Mouse (Mus musculus) small intestine, adult 2 months (tissue): ENCODE measurements around the gene Anxa5.

Source experiments
- CTCF ChIP-seq: fragments of 200-500 bp; IDR thresholded peaks from 2 replicates; pipeline ENCODE4 v1.5.1; 2012; ENCODE audit warnings: low read depth, mild to moderate bottlenecking, control low read depth, inconsistent platforms, low read length, moderate library complexity, mixed read lengths; ENCODE audit not compliant: insufficient replicate concordance, insufficient read length; ENCODE audit errors: extremely low read depth
- POLR2A ChIP-seq: fragments of 200-500 bp; IDR thresholded peaks from 2 replicates; pipeline ENCODE4 v1.6.1; 2012; ENCODE audit warnings: low read depth, mild to moderate bottlenecking, control low read depth, inconsistent platforms, low read length, moderate library complexity

- TF ChIP-seq CTCF (no peak), POLR2A (no peak)
These were observed 46.4 kb upstream of the Anxa5 start for GRCm38 (mm10) chr3:36522137-36522536.
